Mouse (Mus musculus): ENCODE measurements around the gene Jagn1. TPM values are rescaled to one million over a fixed set of nuclear protein-coding genes. Genes with fewer than 3 reads are reported as not detected.

Gene Jagn1
- polyA plus RNA-seq, 1 experiment from 2014 or later = 31.7 TPM

- Histone ChIP-seq H3K4me1 (replicated peaks) (no peaks in the 10 kb centered on the region), H3K27ac (replicated peaks) (no peak overlapping the region), H3K4me3 (replicated peaks) (no peak overlapping the region), H3K36me3 (replicated peaks) (no peaks in the 10 kb centered on the region), H3K27me3 (peaks cover 6% of the 10 kb centered on the region; the same call in 1 of the 2 replicates), H3K9me3 (replicated peaks) (no peaks in the 10 kb centered on the region), H3K9ac (no peak overlapping the region), H3K4me2 (no peak overlapping the region)
- 28% methylated on average over 5 of the region's 5 CpGs for WGBS (ENCODE audit: insufficient replicate concordance)
- no peak for ATAC-seq (ENCODE audit: insufficient read depth)
These were observed 12.6 kb downstream of the Jagn1 start for GRCm38 (mm10) chr6:113455007-113455406.

GRCm38 (mm10) chr6:113457952-113458534 is 15.7 kb downstream of the Jagn1 start, which contains the start of gene Il17re:
Il17re (plus strand) TSS chr6:113458484.
- H3K27me3 ChIP-seq = peaks cover 6% of the 10 kb centered on the region; the same call in 1 of the 2 replicates
- no peak within 1 kb of the TSS for H3K4me3 ChIP-seq (replicated peaks)
- no peak within 1 kb of the TSS for H3K4me2 ChIP-seq
- no peak within 1 kb of the TSS for H3K9ac ChIP-seq
- no peaks in the 10 kb centered on the region for H3K4me1 ChIP-seq (replicated peaks)
- no peaks in the 10 kb centered on the region for H3K9me3 ChIP-seq (replicated peaks)
- H3K27ac ChIP-seq (replicated peaks) = no peak within 1 kb of the TSS
- H3K36me3 ChIP-seq (replicated peaks) = no peaks in the 10 kb centered on the region
- WGBS (ENCODE audit: insufficient replicate concordance) = 14% methylated on average over 10 of the region's 10 CpGs
- ATAC-seq (ENCODE audit: insufficient read depth) = no peak

GRCm38 (mm10) chr6:113458635-113459034 is 16.3 kb downstream of the Jagn1 start:
- Histone ChIP-seq H3K36me3 (replicated peaks) (no peaks in the 10 kb centered on the region), H3K27ac (replicated peaks) (no peak overlapping the region), H3K4me3 (replicated peaks) (no peak overlapping the region), H3K27me3 (peaks cover 6% of the 10 kb centered on the region; the same call in 1 of the 2 replicates), H3K9ac (no peak overlapping the region), H3K4me1 (replicated peaks) (no peaks in the 10 kb centered on the region), H3K4me2 (no peak overlapping the region), H3K9me3 (replicated peaks) (no peaks in the 10 kb centered on the region)
- ATAC-seq (ENCODE audit: insufficient read depth) = no peak
- WGBS (ENCODE audit: insufficient replicate concordance) = 53% methylated on average over 10 of the region's 10 CpGs

- no peak overlapping the region for H3K4me3 ChIP-seq (replicated peaks)
- H3K27ac ChIP-seq (replicated peaks) = no peak overlapping the region
- ATAC-seq (ENCODE audit: insufficient read depth) = no peak
- no peaks in the 10 kb centered on the region for H3K36me3 ChIP-seq (replicated peaks)
- peaks cover under 1% of the 10 kb centered on the region; the same call in 1 of the 2 replicates for H3K27me3 ChIP-seq
- WGBS (ENCODE audit: insufficient replicate concordance) = 60% methylated on average over 7 of the region's 7 CpGs
- H3K9me3 ChIP-seq (replicated peaks) = no peaks in the 10 kb centered on the region
- H3K9ac ChIP-seq = no peak overlapping the region
- H3K4me2 ChIP-seq = no peak overlapping the region
- peaks cover 2% of the 10 kb centered on the region; the same call in 1 of the 2 replicates for H3K4me1 ChIP-seq (replicated peaks)
These were observed 21.7 kb downstream of the Jagn1 start for GRCm38 (mm10) chr6:113464040-113464439.

GRCm38 (mm10) chr6:113465602-113466001 is 23.2 kb downstream of the Jagn1 start:
- WGBS (ENCODE audit: insufficient replicate concordance) = 68% methylated on average over 5 of the region's 5 CpGs
- H3K4me1 ChIP-seq (replicated peaks) = peaks cover 12% of the 10 kb centered on the region
- H3K4me3 ChIP-seq (replicated peaks) = no peak overlapping the region
- peaks cover 16% of the 10 kb centered on the region for H3K27me3 ChIP-seq
- no peak for ATAC-seq (ENCODE audit: insufficient read depth)
- H3K9ac ChIP-seq = no peak overlapping the region
- no peak overlapping the region for H3K4me2 ChIP-seq
- H3K9me3 ChIP-seq (replicated peaks) = no peaks in the 10 kb centered on the region
- no peaks in the 10 kb centered on the region for H3K36me3 ChIP-seq (replicated peaks)
- no peak overlapping the region for H3K27ac ChIP-seq (replicated peaks)

GRCm38 (mm10) chr6:113468512-113468911 is 26.1 kb downstream of the Jagn1 start:
- Histone ChIP-seq H3K9ac (no peak overlapping the region), H3K9me3 (replicated peaks) (no peaks in the 10 kb centered on the region), H3K36me3 (replicated peaks) (no peaks in the 10 kb centered on the region), H3K27me3 (peaks cover 31% of the 10 kb centered on the region), H3K4me1 (replicated peaks) (peaks cover 23% of the 10 kb centered on the region), H3K4me3 (replicated peaks) (no peak overlapping the region), H3K4me2 (no peak overlapping the region), H3K27ac (replicated peaks) (no peak overlapping the region)
- 60% methylated on average over 3 of the region's 3 CpGs for WGBS (ENCODE audit: insufficient replicate concordance)
- no peak for ATAC-seq (ENCODE audit: insufficient read depth)

- Histone ChIP-seq H3K4me3 (replicated peaks) (peak overlapping the region; percentile 45), H3K4me1 (replicated peaks) (peaks cover 23% of the 10 kb centered on the region), H3K27me3 (peaks cover 31% of the 10 kb centered on the region), H3K4me2 (peak overlapping the region; percentile 73), H3K36me3 (replicated peaks) (no peaks in the 10 kb centered on the region), H3K27ac (replicated peaks) (no peak overlapping the region), H3K9me3 (replicated peaks) (no peaks in the 10 kb centered on the region), H3K9ac (0 out of 2 replicates have a peak overlapping the region, but pooled peaks have one; percentile 18)
- 0 out of 2 replicates have a peak, but pooled peaks have one; percentile 35 for ATAC-seq (ENCODE audit: insufficient read depth)
- 3% methylated on average over 9 of the region's 9 CpGs for WGBS (ENCODE audit: insufficient replicate concordance)
These were observed 26.7 kb downstream of the Jagn1 start for GRCm38 (mm10) chr6:113469021-113469420.

GRCm38 (mm10) chr6:113469432-113469831 is 27.1 kb downstream of the Jagn1 start:
- H3K9me3 ChIP-seq (replicated peaks) = no peaks in the 10 kb centered on the region

GRCm38 (mm10) chr6:113471297-113471936 is 29.0 kb downstream of the Jagn1 start, which contains the start of gene Il17rc:
Il17rc (plus strand) TSS chr6:113471427.
- no peaks in the 10 kb centered on the region for H3K9me3 ChIP-seq (replicated peaks)
- peak within 1 kb of the TSS; percentile 34 for H3K4me3 ChIP-seq (replicated peaks)
- no peaks in the 10 kb centered on the region for H3K36me3 ChIP-seq (replicated peaks)
- H3K4me2 ChIP-seq = peak within 1 kb of the TSS; percentile 52
- WGBS (ENCODE audit: insufficient replicate concordance) = 52% methylated on average over 12 of the region's 12 CpGs
- H3K27me3 ChIP-seq = peaks cover 40% of the 10 kb centered on the region
- 0 out of 2 replicates have a peak within 1 kb of the TSS, but pooled peaks have one; percentile 16 for H3K27ac ChIP-seq (replicated peaks)
- no peak within 1 kb of the TSS for H3K9ac ChIP-seq
- peaks cover 23% of the 10 kb centered on the region for H3K4me1 ChIP-seq (replicated peaks)
- ATAC-seq (ENCODE audit: insufficient read depth) = no peak

More at GRCm38 (mm10) chr6:113469432-113469831, 27.1 kb downstream of the Jagn1 start:
- H3K27ac ChIP-seq (replicated peaks) = no peak overlapping the region
- peak overlapping the region; percentile 73 for H3K4me2 ChIP-seq
- 2% methylated on average over 31 of the region's 31 CpGs for WGBS (ENCODE audit: insufficient replicate concordance)
- peak; percentile 45 for ATAC-seq (ENCODE audit: insufficient read depth)
- H3K4me1 ChIP-seq (replicated peaks) = peaks cover 23% of the 10 kb centered on the region
- no peaks in the 10 kb centered on the region for H3K36me3 ChIP-seq (replicated peaks)
- peak overlapping the region; percentile 18; the same call in 1 of the 2 replicates for H3K9ac ChIP-seq
- peaks cover 32% of the 10 kb centered on the region for H3K27me3 ChIP-seq
- peak overlapping the region; percentile 45 for H3K4me3 ChIP-seq (replicated peaks)

- H3K9ac ChIP-seq = no peak overlapping the region
- no peaks in the 10 kb centered on the region for H3K9me3 ChIP-seq (replicated peaks)
- H3K4me3 ChIP-seq (replicated peaks) = no peak overlapping the region
- peaks cover 23% of the 10 kb centered on the region for H3K4me1 ChIP-seq (replicated peaks)
- H3K27me3 ChIP-seq = peaks cover 44% of the 10 kb centered on the region
- WGBS (ENCODE audit: insufficient replicate concordance) = 56% methylated on average over 10 of the region's 10 CpGs
- H3K27ac ChIP-seq (replicated peaks) = no peak overlapping the region
- ATAC-seq (ENCODE audit: insufficient read depth) = no peak
- peak overlapping the region; percentile 52; the same call in 1 of the 2 replicates for H3K4me2 ChIP-seq
- no peaks in the 10 kb centered on the region for H3K36me3 ChIP-seq (replicated peaks)
These were observed 29.7 kb downstream of the Jagn1 start for GRCm38 (mm10) chr6:113472061-113472460.

GRCm38 (mm10) chr6:113473246-113473645 is 30.9 kb downstream of the Jagn1 start:
- H3K9ac ChIP-seq = no peak overlapping the region
- H3K4me3 ChIP-seq (replicated peaks) = no peak overlapping the region
- peaks cover 48% of the 10 kb centered on the region for H3K27me3 ChIP-seq
- H3K4me2 ChIP-seq = no peak overlapping the region
- no peak overlapping the region for H3K27ac ChIP-seq (replicated peaks)
- H3K4me1 ChIP-seq (replicated peaks) = peaks cover 23% of the 10 kb centered on the region
- ATAC-seq (ENCODE audit: insufficient read depth) = no peak
- 35% methylated on average over 2 of the region's 2 CpGs for WGBS (ENCODE audit: insufficient replicate concordance)
- no peaks in the 10 kb centered on the region for H3K9me3 ChIP-seq (replicated peaks)
- no peaks in the 10 kb centered on the region for H3K36me3 ChIP-seq (replicated peaks)
